Mouse (Mus musculus) right cerebral cortex, postnatal 4 days (tissue): ENCODE measurements around the gene Isg20l2.

Experiments
- DNase-seq: peaks from one replicate; pipeline ENCODE4 v3.0.0-alpha.2; 2022

The Isg20l2 gene

DNA sequence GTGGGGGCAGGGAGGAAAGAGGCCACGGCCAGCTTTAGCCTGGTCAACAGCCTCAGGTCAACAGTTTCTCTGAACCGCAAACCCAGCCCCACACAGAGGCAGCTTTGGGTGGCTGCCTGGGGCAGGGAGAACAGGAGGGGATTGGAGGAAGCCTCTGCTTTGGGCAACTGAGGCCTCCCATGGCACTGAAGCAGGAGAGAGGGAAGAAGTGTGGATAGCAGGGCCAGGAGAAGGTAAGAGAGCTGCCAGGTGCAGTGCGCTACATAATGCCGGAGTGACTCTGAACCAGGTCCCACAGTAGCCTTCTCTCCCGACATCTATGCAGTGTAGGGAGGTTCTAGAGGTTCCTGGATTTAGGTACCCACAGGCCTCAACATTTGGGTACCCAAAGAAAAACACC is 50.6 kb downstream of the Isg20l2 start:
- DNase-seq, result no peak

DNA sequence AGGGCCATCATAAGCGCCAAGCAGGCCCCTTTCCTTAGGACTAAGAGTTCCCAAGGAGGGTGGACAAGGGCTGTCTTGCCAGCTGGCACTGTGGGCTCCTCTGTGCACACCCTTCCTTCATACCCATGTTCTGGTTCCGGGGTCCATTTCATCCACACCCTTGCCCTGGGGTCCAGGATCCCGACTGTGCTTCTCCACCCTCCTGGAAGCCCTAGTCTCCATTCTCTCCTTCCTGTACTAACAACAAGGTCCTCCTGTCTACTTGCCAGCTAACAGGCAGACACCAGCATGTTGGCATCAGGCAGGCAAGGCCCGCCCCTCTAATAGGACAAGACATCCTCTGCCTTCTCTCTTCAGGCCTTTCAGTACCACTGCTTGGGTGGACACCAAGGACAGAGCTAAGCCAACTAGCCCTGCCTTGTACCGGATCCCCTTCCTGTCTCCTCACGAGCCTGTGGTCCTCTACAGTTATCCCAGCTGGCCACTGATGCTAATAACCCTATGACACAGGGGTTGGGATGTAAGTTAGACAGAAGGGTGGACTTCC is 51.2 kb downstream of the Isg20l2 start:
- DNase-seq, result no peak

DNA sequence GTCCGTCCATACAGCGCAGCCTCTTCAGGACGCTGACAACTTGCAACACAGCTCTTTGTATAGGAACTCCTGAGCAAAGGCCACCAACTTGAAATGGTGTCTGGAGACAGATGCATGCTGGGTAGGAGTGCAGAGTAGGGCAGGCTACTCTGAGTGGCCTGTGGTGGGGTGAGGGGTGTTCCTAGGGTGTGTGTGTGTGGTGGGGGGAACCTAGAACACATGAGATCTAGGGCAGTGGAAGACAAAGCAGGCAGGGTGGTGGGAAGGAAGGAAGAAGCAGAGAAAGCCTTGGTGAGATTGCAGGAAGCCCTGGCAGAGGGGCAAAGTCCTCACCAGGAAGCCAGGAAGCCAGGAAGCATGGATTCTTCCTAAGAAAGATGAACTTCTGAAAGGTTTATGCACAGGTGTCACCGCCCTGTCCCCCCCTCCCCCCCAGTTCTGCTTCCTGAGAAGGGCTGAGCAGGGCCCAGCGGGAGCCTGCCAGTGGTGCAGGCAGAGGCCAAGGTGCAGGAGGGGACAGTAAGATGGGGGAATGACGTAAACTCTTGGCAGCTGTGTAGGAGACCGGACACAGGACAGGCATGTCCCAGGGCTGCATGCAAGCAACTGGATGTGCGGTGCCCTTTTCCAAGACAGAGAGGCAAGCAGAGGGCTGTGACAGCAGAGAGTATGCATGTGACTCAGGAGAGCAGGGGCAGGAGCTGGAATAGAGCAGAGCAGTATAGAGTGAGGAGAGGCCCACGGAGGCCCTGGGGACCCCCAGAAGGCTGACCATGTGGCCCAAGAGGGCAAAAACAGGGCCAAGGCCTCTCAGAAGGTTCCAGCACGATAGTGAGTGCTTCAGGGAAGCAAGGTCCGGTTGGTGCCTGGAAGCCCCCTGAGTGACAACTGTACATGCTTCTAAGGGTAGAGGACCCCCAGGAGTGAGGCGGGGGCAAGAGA is 52.1 kb downstream of the Isg20l2 start:
- DNase-seq, result no peak

DNA sequence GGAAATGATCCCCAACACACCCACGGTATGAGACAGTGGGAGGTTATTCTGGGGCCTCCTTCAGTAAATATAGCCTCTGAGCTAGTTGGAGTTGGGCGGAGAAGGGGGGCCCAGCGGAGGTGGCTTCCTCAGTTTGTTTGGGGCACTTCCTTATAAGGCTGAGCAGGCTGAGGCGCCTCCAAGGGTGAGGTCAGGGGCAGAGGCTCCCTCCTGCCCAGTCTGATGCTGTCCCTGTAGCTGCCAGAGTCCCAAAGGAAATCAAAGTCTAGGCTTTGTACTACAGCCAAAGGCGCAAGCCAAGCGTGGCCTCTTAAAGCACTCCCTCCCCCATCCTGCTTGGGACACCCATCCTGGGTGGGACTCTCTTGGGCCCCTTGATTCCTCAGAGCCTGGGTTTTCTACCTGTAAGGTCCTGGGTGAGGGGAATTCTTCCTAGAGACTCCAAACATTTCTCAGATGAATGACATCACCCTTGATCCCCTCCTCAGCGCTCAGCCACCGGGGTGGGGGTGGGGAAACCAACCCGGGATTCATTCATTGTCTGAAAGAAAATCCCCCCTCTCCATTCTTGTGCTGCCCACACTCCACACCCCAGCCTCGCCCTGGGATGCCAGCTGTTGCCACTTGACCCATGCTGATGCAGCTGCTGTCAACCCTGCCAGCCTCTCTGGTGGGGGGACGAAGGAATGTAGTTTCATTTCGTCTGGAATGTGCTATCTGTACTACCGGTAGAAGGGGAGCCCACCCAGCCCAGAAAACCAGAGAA is 52.9 kb downstream of the Isg20l2 start:
- no peak for DNase-seq

DNA sequence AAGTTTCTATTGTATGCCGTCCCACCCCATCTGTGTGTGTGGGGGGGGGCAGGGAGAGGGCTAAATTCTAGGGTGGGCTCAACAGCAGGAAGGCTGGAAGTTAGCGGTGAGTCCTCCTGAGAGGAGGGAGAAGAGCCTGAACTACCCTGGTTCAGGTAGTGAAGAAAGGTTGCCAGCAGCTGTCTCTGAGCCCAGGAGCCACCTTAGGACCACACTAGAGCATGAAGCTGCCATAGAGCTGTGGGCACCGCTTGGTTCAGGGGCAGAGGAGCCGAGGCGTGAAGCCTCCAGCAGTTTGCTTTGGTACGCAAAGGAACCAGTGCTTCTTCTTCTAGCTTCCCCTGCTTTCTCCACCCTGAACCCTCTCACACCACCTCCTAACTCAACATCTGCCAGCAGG is 53.5 kb downstream of the Isg20l2 start:
- DNase-seq, result no peak

DNA sequence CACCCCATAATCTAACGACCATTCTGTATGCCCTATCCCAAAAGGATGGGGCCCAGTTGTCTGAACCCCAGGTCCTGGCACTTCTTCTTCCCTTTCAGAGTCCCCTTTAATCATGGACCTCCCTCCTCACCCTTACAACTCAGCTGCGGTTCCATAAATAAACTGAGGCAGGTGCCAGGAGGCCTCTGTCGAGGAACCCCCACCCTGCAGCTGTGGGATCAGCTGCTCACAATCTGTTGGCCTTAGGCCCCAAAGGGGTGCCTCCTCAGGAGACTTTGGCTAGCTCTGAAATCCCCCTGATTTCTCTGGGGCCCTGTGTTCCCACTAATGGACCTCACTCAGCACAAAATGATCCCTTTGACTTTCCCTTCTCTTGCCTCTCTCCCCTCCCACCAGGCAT is 54.0 kb downstream of the Isg20l2 start:
- DNase-seq, result no peak

DNA sequence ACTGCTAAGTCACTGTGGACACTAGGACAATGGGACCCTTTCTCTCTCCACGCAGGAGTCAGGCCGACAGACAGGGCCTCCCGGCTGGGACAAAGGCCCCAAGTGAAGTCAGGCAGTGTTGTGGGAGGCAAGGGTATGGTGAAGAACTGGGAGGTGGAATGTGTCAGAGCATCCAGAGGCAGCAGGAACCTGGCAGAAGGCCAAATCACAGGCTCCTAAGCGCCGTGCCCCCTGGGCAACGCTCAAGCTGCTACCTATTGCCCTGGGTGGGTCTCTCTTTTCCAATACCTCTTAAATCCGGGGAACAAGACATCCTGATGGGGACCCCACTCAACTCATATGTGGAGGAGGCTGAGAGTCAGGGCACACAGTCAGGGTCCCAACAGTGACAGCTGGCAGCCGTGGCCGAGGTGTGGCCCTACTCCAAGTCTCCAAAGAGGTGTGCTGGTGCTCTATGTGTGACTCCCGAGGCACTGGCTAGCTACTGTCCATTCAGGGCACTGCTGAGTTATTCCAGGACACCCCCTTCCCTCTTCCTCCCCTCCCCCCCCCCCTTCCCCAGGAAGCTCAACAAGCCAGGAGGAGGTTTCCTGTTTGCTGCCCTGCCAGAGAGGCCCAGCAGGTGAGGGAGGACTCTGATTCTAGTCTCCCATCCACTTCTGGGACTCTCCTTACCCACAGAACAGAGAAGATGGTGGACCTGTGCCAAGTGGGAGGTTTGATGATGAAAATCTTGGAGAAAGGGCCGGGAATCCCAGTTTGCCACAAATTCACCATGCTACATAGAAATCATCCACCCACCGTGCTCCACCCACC is 55.6 kb downstream of the Isg20l2 start:
- no peak for DNase-seq

DNA sequence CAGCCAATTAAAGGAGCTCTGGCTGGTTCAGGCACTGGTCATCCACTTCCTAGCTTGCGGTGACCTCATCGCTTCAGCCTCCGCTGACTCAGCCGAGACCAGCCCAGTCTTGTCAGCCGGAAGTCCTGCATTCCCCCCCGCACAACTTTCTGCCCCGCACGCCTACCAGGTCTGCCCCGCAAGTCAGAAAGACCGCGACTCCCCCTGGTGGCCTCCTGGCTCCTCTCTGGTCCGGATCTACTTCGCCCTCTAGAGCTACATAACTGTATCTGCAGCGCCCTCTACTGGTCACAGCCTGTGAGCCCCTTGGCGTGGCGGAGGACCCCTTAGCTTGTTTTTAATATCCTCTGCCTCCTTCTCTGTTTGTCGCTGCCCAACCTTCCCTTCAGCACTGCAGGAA is 56.8 kb downstream of the Isg20l2 start:
- peak; percentile 100 for DNase-seq

DNA sequence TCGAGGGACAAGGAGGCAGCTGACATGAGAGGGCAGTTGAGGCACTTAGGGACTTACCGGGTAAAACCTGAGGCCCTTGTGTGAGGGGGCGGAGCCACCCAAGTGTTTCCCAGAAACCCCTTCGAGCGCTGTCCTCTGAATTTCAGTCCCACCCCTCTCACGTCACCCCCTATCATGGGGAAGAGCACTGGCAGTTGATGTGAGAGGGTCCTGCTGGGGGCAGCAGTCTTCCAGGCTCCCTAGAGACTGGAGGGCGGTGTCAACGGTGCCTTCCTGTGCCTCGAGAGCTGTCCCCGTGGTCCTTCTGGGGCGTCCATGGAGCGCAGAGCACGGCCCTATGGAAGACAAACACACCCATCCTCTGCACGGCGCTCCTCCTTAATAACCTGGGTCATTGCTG is 57.5 kb downstream of the Isg20l2 start:
- DNase-seq, result peak; percentile 58

DNA sequence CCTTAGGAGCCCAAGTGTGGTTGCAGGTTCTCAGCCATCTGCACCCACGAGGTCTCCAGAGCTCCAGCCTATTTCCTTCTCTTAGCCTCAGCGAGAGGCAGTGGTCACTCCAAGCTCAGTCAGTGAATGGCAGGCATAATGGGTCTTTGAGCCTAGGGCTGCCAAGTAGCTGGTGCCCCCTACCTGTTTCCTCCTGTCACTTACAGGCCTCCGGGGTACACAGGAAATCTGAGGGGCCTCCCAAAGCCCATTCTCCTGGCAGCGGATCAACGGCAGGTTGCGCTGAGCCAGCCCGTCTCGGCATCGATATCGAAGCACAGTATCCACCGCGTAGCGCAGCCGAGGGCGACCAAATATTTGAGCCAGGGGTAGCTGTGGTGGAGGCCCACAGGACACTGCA is 58.0 kb downstream of the Isg20l2 start:
- DNase-seq, result peak; percentile 55

DNA sequence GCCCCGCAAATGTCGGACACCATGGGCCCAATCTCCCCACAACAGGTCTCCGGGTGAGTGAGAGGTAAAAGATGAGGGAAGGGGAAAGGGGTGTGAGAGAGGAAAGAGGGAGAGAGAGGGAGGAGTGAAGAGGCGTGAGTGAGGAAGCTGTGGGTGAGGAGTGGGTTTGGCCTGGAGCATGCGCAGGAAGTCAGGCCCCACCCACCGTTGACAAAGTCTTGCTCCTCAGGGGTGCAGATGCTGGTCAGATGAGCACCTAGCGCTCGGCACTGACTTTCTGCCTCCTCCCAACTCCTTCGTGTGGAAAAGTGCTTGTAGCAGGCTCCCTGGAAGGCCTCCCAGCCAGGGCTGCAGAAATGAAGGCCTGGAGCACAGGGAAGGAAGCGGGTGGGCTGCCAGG is 59.8 kb downstream of the Isg20l2 start:
- DNase-seq, result no peak
